Mouse (Mus musculus): ENCODE data around the gene Pitx1. TPM values are rescaled to one million over a fixed set of nuclear protein-coding genes. Genes with fewer than 3 reads are reported as not detected.
A peak's percentile ranks its signal among the peaks of the same experiment; 100 is the strongest.

Pitx1 gene
- total RNA-seq, 2 experiments from 2014 or later: 0.15 to 0.22 TPM

DNA sequence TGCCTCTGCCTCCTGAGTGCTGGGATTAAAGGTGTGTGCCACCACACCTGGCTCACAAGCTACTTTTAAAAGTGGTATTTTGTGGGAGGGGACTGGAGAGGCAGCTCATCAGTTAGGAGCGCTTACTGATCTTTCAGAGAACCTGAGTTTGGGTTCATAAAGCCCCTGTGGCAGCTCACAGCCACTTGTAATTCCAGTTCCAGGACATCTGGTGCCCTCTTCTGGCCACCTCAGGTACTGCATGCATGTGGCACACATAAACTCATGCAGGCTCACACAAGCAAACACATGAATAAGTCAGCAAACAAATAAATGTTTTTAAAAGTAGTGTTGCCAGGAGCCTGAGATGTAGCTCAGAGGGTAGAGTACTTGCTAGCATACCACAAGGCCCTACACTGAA lies 7.7 kb upstream of the Pitx1 start:
- H3K27ac ChIP-seq: no peak overlapping the region
- intact Hi-C loops (cut with DNase I): no loop called here
- peak; percentile 51 for TF ChIP-seq CTCF (IDR thresholded peaks at IDR 0.05)

GRCm38 (mm10) chr13:55840223-55840622 lies 4.2 kb upstream of the Pitx1 start:
- no peak for DNase-seq
- intact Hi-C loops (cut with DNase I): no loop called here
- H3K4me3 ChIP-seq: no peak overlapping the region
- no peak overlapping the region for H3K27ac ChIP-seq
- TF ChIP-seq CTCF (IDR thresholded peaks at IDR 0.05): no peak

More for the DNA sequence above, 7.7 kb upstream of the Pitx1 start:
- DNase-seq: no peak
- H3K4me3 ChIP-seq: no peak overlapping the region

- Histone ChIP-seq H3K27ac (no peak overlapping the region), H3K4me3 (no peak overlapping the region)
- intact Hi-C loops (cut with DNase I): no loop called here
- DNase-seq: no peak
- no peak for TF ChIP-seq CTCF (IDR thresholded peaks at IDR 0.05)
Measured at GRCm38 (mm10) chr13:55836786-55837780, 1.1 kb upstream of the Pitx1 start.

DNA sequence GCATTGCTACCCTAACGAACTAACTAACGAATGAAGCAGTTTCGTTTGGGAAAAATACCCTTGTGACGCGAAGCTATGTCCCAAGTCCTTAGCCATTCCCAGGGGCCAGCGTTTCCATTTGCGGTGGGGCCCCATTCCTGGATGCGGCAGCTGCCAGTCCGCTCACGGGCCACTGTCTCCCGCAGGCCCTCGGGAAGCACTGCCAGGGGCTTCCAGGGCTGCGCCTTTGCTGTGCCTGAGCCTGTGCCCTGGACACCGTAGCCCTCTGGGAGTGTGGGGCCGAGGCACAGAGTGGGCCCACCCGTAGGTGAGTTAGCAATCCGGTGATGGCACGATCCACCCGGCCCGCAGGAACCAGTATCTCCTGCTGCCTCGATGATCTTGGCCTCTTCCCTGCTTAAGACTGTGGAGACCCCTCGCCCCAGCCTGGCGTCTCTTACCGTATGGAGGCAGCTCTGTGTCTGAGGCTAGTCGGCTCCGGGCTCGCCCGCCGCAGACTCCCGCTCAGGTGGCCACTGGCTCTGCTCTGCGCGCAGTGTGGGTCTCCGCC lies 369 bp downstream of the Pitx1 start:
- TF ChIP-seq CTCF (IDR thresholded peaks at IDR 0.05): no peak
- H3K4me3 ChIP-seq: peak overlapping the region; percentile 33
- intact Hi-C loops (cut with DNase I): no loop called here
- no peak for DNase-seq
- H3K27ac ChIP-seq: no peak overlapping the region

GRCm38 (mm10) chr13:55834667-55835066 lies 1.3 kb downstream of the Pitx1 start:
- no peak for TF ChIP-seq CTCF (IDR thresholded peaks at IDR 0.05)
- H3K4me3 ChIP-seq: no peak overlapping the region
- intact Hi-C loops (cut with DNase I): loop anchor here (5.0 kb wide), 1 partner anchor 128 kb away; no protein-coding TSS in a partner anchor
- no peak overlapping the region for H3K27ac ChIP-seq
- DNase-seq: no peak

DNA sequence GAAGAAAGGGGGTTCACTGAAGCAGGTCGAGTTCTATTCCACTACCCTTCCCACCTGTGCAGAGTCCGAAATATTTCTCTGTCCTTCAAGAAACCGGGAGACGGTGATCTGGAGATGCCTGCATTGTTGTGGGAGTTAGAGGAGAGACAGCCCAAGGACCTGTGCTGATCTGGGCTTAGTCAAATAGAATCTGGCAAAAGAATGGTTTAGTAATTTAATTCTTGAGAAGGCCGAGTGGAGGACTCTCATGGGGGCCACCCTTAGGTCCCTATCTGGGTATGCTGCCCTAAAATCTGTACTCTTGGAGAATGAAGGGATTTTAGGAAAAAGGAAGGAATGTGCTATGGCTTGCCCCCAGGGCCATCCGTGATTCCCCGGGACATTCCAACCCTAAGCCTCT lies 2.1 kb downstream of the Pitx1 start:
- Histone ChIP-seq H3K27ac (no peak overlapping the region), H3K4me3 (no peak overlapping the region)
- DNase-seq: no peak
- TF ChIP-seq CTCF (IDR thresholded peaks at IDR 0.05): no peak
- intact Hi-C loops (cut with DNase I): loop anchor here (5.0 kb wide), 1 partner anchor 128 kb away; no protein-coding TSS in a partner anchor

DNA sequence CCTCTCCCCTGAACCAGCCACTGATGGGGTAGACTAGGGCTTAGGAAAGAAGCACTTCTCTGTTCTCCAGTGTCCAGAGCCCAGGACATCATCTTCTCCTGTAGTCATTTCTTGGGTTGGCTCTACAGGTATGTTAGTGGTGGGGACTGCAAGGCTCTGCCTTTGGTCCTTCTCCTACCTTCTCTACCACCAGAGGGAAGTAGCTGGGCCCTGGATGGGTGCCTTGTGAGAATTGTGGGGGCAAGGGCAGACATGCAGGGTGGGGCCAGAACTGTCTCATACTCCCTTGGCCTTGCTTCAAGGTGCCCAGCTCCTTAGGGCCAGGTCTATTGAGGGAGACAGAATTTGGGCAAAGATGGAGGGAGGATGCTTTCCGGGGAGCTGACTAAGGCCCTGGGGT lies 3.4 kb downstream of the Pitx1 start:
- Histone ChIP-seq H3K27ac (no peak overlapping the region), H3K4me3 (no peak overlapping the region)
- DNase-seq: no peak
- TF ChIP-seq CTCF (IDR thresholded peaks at IDR 0.05): no peak
- intact Hi-C loops (cut with DNase I): loop anchor here (5.0 kb wide), 1 partner anchor 130 kb away; no protein-coding TSS in a partner anchor

DNA sequence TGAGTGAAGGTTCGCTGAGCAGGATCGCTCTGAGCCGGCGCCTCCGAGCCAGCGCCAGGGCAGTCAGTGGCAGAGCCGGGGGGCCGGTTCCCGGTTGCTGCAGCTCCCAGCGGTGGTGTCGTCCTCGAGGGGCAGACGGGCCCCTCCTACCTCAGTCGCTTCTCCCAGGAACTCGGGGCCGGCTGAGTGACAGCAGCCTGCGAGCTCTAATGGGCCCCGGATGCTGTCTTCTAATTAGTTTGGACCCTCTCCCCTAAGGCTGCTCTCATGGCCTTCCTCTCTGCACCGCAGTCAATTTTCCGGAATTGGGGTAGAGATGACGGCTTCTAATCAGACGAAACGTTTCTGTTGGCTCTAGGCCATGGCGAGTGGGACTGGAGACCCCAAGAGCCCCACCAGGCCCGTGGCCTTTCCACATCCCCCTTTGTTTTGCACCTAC lies 4.3 kb downstream of the Pitx1 start:
- no peak overlapping the region for H3K27ac ChIP-seq
- H3K4me3 ChIP-seq: peak overlapping the region; percentile 71
- no peak for TF ChIP-seq CTCF (IDR thresholded peaks at IDR 0.05)
- no peak for DNase-seq
- intact Hi-C loops (cut with DNase I): loop anchor here (5.0 kb wide), 1 partner anchor 131 kb away; no protein-coding TSS in a partner anchor

DNA sequence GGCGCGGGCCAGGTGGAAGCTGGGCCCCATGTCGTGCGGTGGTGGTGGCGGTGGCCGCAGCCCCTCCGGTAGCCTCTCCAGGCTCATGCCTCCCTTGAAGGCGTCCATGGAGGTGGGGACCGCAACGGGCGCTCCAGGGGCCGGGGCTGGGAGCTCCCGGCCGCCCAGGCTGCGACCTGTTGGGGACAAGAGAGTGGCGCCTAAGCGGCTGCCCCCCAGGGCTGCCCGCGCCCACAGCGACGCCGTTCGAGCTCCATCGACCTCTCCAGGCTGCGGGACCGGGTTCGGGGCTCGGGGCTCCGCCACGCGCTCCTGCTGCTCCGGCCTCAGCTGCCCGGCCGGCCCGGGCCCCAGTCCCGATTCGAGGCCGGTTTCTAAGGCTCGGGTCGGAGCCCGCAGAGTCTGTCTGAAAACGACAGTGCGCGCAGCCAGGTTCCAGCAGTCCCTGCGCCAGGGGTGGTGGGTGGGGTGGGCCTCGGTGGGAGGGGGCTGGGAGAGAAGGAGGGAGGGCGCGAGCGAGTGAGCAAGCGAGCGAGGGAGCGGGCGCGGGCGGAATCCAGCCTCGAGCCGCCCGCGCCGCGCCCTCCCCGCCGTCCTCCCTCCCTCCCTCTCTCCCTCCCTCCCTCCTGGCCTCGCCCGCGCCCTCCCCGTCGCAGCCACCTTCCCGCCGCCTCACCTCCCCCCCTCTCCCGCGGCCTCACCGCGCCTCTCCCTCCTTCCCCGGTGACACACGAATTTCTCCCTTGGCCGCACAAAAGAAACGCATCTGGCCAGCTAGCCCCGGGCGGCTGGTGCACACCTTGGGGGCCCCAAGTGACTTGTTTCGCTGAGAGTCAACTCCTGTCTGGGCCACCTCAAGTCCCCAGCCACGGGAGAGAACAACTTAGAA lies 4.9 kb downstream of the Pitx1 start:
- peak overlapping the region; percentile 53 for H3K27ac ChIP-seq
- TF ChIP-seq CTCF (IDR thresholded peaks at IDR 0.05): no peak
- intact Hi-C loops (cut with DNase I): loop anchor here (5.0 kb wide), 1 partner anchor 131 kb away; no protein-coding TSS in a partner anchor
- H3K4me3 ChIP-seq: peak overlapping the region; percentile 71
- DNase-seq: peak; percentile 48

GRCm38 (mm10) chr13:55830081-55830832 lies 5.7 kb downstream of the Pitx1 start:
- intact Hi-C loops (cut with DNase I): loop anchor here (5.0 kb wide), 1 partner anchor 132 kb away; no protein-coding TSS in a partner anchor

DNA sequence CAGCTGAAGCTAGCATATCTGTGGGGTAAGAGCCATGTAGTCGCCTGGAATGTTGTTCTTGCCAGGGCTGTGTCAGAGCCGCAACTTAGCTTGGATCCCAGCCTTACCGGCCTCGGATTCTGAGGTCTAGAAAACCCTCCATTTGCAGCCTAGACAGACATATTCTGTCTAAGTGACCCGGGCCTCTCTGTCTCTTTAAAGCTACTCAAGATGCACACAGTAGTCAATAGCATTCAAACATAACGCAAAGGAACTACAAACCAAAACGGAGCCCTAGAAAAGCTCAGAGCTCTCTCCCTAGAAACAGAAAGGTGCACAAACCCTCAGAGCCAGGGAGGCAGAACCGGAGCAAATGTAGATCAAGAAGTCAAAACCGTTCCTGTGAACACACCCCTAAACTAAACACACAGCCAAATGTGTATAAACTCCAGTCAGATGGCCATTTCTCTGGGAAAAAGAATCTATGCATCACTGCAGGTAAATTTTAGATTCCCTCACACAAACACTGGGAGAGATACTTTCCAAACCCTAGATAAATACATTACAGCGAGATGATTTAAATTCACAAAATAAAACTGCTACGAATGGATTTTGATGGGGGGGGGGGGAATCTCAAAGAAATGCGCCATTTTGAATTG lies 6.9 kb downstream of the Pitx1 start:
- peak overlapping the region; percentile 50; the same call in 1 of the 2 replicates for H3K27ac ChIP-seq
- no peak for TF ChIP-seq CTCF (IDR thresholded peaks at IDR 0.05)
- DNase-seq: no peak
- intact Hi-C loops (cut with DNase I): no loop called here
- H3K4me3 ChIP-seq: peak overlapping the region; percentile 67

More at GRCm38 (mm10) chr13:55830081-55830832, 5.7 kb downstream of the Pitx1 start:
- H3K27ac ChIP-seq: peak overlapping the region; percentile 53
- peak; percentile 41 for DNase-seq
- TF ChIP-seq CTCF (IDR thresholded peaks at IDR 0.05): no peak
- H3K4me3 ChIP-seq: peak overlapping the region; percentile 71
